Mouse (Mus musculus) ES-CJ7 (cell line): ENCODE results near the gene Sema3g.

Experiments
- DNase-seq: peaks from one replicate; pipeline ENCODE4 v3.0.0; 2011; ENCODE audit warnings: low read depth, low spot score

The Sema3g gene

DNA sequence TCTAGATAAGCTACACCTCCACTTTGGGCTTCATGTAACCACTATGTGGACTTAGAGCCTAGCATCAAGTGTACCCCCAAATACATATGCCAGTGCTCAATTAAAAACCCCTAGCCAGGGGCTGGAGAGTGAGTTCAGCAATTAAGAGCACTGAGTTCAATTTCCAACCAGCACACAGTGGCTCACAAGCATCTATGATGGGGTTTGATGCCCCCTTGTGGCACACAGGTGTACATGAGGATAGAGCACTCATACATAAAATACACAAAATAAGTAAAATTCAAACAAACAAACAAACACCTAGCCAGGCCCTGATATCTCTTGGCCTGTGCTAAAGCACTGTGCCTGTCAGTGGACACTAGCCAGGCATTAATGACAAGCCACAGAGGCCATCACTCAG, 21.7 kb upstream of the Sema3g start:
- DNase-seq: peak; percentile 43

DNA sequence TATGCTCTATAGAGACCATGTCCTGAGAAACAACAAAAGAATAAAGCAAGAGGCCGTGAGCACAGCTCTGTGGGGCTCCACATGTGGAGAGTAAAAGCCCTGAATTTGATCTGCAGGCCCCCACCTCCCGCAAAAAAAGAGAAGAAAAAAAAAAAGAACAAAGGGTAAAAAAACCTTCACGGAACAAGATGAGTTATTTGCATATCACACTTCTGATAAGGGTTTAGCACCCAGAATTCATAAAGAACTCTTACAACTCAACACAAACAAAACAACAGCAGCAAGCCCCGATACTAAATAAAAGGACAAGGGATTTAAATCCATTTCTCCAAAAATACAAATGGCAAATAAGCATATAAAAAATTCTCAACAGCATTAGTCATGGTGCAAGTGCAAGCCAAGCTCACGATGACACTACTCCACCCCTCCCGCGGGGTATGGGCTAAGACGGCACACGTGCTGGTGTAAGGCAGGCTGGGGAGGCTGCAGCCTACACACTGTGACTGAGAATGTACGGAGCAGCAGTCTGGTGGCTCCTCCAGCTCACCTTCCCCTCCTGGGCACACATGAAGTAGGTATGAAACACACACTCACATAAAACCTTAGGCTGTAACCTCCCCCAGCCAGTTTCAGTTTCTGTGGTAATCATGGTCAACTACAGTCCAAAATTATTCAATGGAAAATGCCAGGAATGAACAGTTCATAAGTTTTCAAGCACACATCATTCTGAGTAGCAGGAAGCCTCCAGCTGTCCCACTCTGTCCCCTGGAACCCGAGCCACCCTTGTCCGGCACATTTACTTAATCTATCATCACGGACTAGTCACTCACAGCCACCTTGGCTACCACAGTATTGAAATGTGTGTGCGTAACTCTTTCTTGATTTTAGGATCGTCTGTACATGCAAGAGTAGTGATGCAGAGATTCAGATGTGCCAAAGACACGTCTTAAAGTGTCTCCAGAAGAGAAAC, 19.8 kb upstream of the Sema3g start:
- no peak for DNase-seq

- DNase-seq: no peak
Measured at GRCm38 (mm10) chr14:31199599-31199998, 18.1 kb upstream of the Sema3g start.

- no peak for DNase-seq
Measured at GRCm38 (mm10) chr14:31200038-31200437, 17.6 kb upstream of the Sema3g start.

GRCm38 (mm10) chr14:31204844-31205243, 12.8 kb upstream of the Sema3g start:
- no peak for DNase-seq

- DNase-seq: no peak
Measured at GRCm38 (mm10) chr14:31205244-31205561, 12.5 kb upstream of the Sema3g start.

GRCm38 (mm10) chr14:31205562-31206467, 11.8 kb upstream of the Sema3g start:
- DNase-seq: peak; percentile 53

DNA sequence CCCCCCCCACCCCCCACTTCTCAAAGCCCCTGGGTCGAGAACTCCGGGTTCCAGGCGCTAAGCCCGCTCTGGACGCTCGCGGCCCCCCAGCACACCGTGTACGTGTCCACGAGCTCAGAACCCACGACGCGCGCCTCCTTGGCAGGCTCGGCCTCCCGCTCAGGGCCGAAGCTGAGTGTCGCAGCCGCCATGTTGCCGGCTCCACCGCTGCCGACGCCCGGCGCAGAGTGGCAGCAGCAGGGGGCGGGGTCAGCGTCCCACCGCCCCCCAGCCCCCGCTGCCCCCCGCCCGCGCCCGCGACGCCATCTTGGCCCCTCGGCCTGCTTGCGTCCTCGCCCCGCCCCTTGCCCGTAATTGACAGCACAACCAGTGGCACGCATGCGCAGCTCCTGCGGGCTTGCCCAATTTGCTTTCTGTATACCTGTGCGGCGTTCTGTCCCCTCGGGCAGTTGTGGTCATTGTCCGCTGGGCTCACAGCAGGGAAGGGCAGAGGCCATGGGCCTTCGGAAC, 11.1 kb upstream of the Sema3g start:
- DNase-seq: peak; percentile 92

GRCm38 (mm10) chr14:31207070-31207830, 10.4 kb upstream of the Sema3g start:
- DNase-seq: no peak

DNA sequence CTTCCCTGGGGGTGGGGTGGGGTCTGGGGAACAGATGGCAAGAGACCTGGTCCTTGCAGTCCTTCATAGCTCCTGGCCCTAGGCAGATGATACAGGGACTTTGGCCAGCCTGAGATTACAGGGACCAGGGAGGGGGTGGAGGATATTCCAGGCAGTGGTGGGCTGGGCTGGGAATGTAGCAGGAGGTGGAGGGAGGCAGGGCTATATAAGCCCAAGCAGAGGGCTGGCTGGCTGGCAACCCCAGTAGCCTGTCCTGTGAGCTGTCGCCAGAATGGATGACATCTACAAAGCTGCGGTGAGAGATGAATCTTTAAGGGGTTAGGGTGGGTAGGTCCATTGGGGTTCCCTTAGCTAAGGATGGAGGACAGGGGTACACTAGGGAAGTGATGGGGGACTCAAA, 9.6 kb upstream of the Sema3g start, which contains the start of gene Tnnc1:
TSS of gene Tnnc1 (plus strand) at position 229 of the 400 bp plus-strand sequence.
- no peak for DNase-seq

DNA sequence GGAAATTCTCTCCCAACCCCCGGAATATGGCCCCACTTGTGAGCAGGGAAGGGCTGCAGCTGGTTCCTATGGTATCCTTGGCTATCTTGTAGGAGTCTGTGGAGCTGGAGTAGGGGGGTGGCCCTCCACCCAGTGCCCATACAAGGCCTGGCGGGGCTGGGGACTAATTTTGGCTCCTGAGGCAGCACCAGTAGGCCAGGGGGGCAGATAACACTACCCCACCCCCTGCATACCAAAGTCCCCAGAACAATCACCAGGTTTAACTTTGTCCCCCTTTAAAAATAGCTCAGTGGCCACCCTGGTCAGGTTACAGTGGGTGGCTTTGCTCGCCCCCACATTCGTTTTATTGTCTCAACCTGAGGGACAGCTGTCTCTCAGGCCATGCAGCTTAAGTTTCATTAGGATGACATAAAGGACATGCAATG, 8.5 kb upstream of the Sema3g start:
- DNase-seq: no peak

DNA sequence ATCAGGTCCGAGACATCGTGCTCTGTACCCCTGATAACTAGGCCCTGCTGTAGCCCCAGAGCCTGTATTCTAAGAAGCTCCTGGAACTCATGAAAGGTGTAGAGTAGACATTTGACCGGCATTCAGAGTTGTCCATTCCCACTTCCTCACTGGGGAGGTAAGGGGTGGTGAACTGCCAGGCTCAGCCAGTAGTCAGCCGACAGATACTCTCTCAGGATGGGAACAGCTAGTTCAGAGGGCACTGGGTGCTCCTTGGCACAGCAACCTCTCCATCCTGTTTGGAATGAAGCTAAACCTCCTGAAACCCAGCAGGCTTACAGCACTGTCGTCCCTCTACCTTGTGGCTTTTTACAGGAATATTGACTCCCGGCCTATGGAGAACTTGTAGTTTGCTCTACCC, 5.8 kb upstream of the Sema3g start:
- no peak for DNase-seq

GRCm38 (mm10) chr14:31212499-31212898, 5.2 kb upstream of the Sema3g start:
- DNase-seq: no peak

DNA sequence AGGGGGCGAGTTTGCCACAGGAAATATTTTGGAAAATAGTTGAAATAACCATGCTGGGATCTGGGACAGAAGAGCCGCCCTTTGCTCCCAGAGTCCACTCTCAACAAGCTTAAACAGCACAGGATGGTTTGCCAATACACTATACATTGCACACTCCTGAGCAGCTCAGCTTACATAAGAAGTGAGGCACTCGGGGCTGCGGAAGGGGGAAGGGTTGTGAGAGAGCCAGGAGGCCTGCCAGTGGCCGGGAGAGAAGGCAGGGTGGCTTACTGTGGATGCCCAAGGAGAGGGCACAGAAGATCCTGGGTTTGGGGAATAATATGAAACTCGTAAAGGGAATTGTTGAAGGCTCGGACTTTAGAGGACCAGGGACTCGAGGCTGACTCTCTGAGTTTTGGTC, 3.8 kb upstream of the Sema3g start:
- DNase-seq: no peak

DNA sequence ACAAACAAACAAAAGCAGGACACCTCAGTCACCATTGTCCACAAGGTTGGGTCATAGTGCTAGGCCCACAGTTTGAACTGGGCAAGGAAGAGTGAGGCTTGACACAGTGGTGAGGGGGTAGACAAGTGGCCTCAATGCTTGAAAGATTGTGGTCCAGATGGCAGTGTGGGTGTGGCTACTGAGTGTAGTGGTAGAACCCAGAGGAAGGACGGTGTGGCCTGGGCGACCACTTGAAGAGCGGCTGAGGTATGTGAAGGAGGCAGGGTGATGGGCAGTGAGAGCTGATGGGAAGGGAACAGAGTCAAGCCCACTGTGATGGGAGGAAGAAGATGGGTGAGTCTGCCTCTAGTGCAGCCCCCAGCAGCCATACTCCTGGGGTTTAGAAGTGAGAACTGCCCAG, 3.0 kb upstream of the Sema3g start:
- no peak for DNase-seq

- peak; percentile 70 for DNase-seq
Measured at GRCm38 (mm10) chr14:31215157-31216002, 2.3 kb upstream of the Sema3g start.

GRCm38 (mm10) chr14:31216846-31217245, 814 bp upstream of the Sema3g start, which contains the start of gene Nisch:
Gene Nisch (minus strand): TSS chr14:31216946.
- DNase-seq: no peak

- DNase-seq: no peak
Measured at GRCm38 (mm10) chr14:31226978-31227377, 9.3 kb downstream of the Sema3g start.

GRCm38 (mm10) chr14:31228234-31228633, 10.6 kb downstream of the Sema3g start:
- DNase-seq: no peak

DNA sequence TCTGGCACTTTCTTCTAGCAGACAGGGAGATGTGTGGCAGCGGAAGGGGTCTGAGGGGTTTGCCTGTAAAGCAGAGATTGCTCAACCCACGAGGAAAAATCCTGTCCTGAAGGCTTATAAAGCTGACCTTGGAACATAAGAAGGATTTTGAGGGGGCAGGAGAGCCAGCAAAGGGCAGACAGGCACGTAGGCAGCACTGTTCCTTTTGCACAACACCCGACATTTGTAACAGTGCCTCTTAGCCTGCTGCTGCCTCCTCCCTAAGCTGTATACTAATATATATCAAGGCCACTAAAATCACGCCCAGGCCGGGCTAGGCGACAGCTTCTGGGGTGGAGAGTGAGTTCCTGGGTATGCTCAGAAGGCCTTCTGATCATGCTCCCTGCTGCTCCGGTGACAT, 12.8 kb downstream of the Sema3g start:
- DNase-seq: no peak
